Mouse (Mus musculus): Measurements from ENCODE around the gene Ddx1. TPM values are rescaled to one million over a fixed set of nuclear protein-coding genes. Genes with fewer than 3 reads are reported as not detected.
"Not testable (repeated sequence)": the region's sequence is repeated elsewhere in the genome, so short reads cannot be mapped to it uniquely, and the experiment has no call there.

Ddx1 gene
- total and polyA plus RNA-seq, 3 experiments = 75.8 to 242 (median 117) TPM

DNA sequence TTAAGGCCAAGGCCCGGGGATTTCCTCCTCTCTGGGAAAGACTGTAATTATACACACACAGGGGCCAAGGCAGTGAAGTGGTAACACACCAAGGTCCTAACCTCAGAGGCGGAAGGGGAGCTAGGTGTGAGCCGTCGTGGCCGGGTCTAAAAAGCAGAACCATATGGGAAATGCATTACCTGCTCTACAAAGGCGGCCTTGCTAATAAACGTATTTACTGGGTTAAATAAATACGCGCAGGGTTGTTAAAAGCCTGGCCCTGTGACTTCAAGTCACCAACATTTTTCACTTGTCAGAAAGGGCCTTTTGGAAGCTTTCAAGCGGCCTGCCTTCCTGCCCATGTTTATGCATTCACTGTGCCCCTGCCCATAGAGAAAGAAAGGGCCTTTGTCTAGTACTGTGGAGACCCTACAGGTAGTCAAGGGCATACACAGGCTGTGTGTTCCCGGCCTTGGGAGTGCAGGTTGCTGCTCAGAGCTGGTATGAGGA lies 64.1 kb downstream of the Ddx1 start:
- Histone ChIP-seq H3K27me3 (replicated peaks) (no peaks in the 10 kb centered on the region), H3K4me1 (ENCODE audit: control insufficient read depth in 1 of 2, insufficient read depth in 2 of 2) (peaks cover 0 to 9% of the 10 kb centered on the region in 2 experiments; a peak in 1 of 4 replicates), H3K9me3 (replicated peaks; ENCODE audit: low read length) (no peaks in the 10 kb centered on the region), H3K4me2 (ENCODE audit: insufficient read depth, low read depth, poor library complexity, severe bottlenecking) (no peak overlapping the region), H3K79me2 (replicated peaks; ENCODE audit: control insufficient read depth, extremely low read depth, insufficient read depth, poor library complexity, severe bottlenecking) (no peaks in the 10 kb centered on the region), H3K27ac (ENCODE audit: insufficient read depth, low read depth) (no peak overlapping the region), H3K4me3 (replicated peaks in 1 of 3; ENCODE audit: low read depth in 2 of 3, low read length in 2 of 3, poor library complexity in 1 of 3) (no peak overlapping the region), H3K36me3 (replicated peaks in 1 of 2; ENCODE audit: control insufficient read depth in 1 of 2, insufficient read depth in 1 of 2, low read length in 1 of 2) (no peaks in the 10 kb centered on the region), H3K9ac (ENCODE audit: insufficient read depth, low read depth) (no peak overlapping the region)
- TF ChIP-seq IRF4 (IDR thresholded peaks at IDR 0.05; ENCODE audit: low read depth, low read length) = no peak
- no peak for TF ChIP-seq CTCF (conservative IDR thresholded peaks at IDR 0.05 in 1 of 2, IDR thresholded peaks at IDR 0.05 in 1 of 2; ENCODE audit: low read depth in 2 of 2, low read length in 2 of 2)
- TF ChIP-seq SIN3A (IDR thresholded peaks at IDR 0.05; ENCODE audit: low read length) = no peak
- no peak for TF ChIP-seq SMC3 (IDR thresholded peaks at IDR 0.05; ENCODE audit: low read depth, low read length)
- no peak for TF ChIP-seq HCFC1 (IDR thresholded peaks at IDR 0.05; ENCODE audit: low read depth, low read length)
- TF ChIP-seq UBTF (IDR thresholded peaks at IDR 0.05; ENCODE audit: low read depth, low read length) = no peak
- no peak for TF ChIP-seq USF2 (conservative IDR thresholded peaks at IDR 0.05; ENCODE audit: low read depth, low read length)
- no peak for TF ChIP-seq TCF12 (IDR thresholded peaks at IDR 0.05; ENCODE audit: low read depth, low read length)
- TF ChIP-seq TBP (conservative IDR thresholded peaks at IDR 0.05; ENCODE audit: low read depth, low read length) = no peak
- TF ChIP-seq MAZ (IDR thresholded peaks at IDR 0.05; ENCODE audit: low read depth, low read length) = no peak
- no peak for TF ChIP-seq PAX5 (IDR thresholded peaks at IDR 0.05; ENCODE audit: low read length)
- TF ChIP-seq GABPA (IDR thresholded peaks at IDR 0.05; ENCODE audit: insufficient replicate concordance, low read depth, low read length) = no peak
- no peak for TF ChIP-seq KAT2A (IDR thresholded peaks at IDR 0.05; ENCODE audit: insufficient replicate concordance, low read length)
- TF ChIP-seq NRF1 (IDR thresholded peaks at IDR 0.05; ENCODE audit: low read depth, low read length) = no peak
- TF ChIP-seq ETS1 (conservative IDR thresholded peaks at IDR 0.05; ENCODE audit: low read depth, low read length) = no peak
- TF ChIP-seq POLR2AphosphoS2 (IDR thresholded peaks at IDR 0.05; ENCODE audit: low read depth, low read length) = no peak
- dilution Hi-C loops (cut with MboI; ENCODE audit: extremely low pct_ligation_motif_present, extremely low pct_unique_long_range_greater_than_20kb, low sequenced_read_pairs) (no loop called here), in situ Hi-C loops (cut with MboI; ENCODE audit: low pct_ligation_motif_present, low pct_unique_long_range_greater_than_20kb, low sequenced_read_pairs) (no loop called here)
- DNase-seq (ENCODE audit: extremely low read depth) = no peak

GRCm38 (mm10) chr12:13184136-13184535 lies 64.9 kb downstream of the Ddx1 start:
- H3K4me1 ChIP-seq (ENCODE audit: control insufficient read depth in 1 of 2, insufficient read depth in 2 of 2); H3K4me2 ChIP-seq (ENCODE audit: insufficient read depth, low read depth, poor library complexity, severe bottlenecking); H3K4me3 ChIP-seq (replicated peaks in 1 of 3; ENCODE audit: low read depth in 2 of 3, low read length in 2 of 3, poor library complexity in 1 of 3); DNase-seq (ENCODE audit: extremely low read depth); H3K27me3 ChIP-seq (replicated peaks); H3K27ac ChIP-seq (ENCODE audit: insufficient read depth, low read depth); in situ Hi-C loops (cut with MboI; ENCODE audit: low pct_ligation_motif_present, low pct_unique_long_range_greater_than_20kb, low sequenced_read_pairs); H3K9ac ChIP-seq (ENCODE audit: insufficient read depth, low read depth); H3K9me3 ChIP-seq (replicated peaks; ENCODE audit: low read length); H3K79me2 ChIP-seq (replicated peaks; ENCODE audit: control insufficient read depth, extremely low read depth, insufficient read depth, poor library complexity, severe bottlenecking); dilution Hi-C loops (cut with MboI; ENCODE audit: extremely low pct_ligation_motif_present, extremely low pct_unique_long_range_greater_than_20kb, low sequenced_read_pairs); H3K36me3 ChIP-seq (replicated peaks in 1 of 2; ENCODE audit: control insufficient read depth in 1 of 2, insufficient read depth in 1 of 2, low read length in 1 of 2): not testable (repeated sequence)

Data from CH12.LX (cell line).